Mouse (Mus musculus): ENCODE measurements around the gene Mfsd13b. TPM values are rescaled to one million over a fixed set of nuclear protein-coding genes. Genes with fewer than 3 reads are reported as not detected.
"Not testable (repeated sequence)": the region's sequence is repeated elsewhere in the genome, so short reads cannot be mapped to it uniquely, and the experiment has no call there.

Mfsd13b gene
- total RNA-seq, 2 experiments from 2014 or later: 0.27 to 0.40 TPM

DNA sequence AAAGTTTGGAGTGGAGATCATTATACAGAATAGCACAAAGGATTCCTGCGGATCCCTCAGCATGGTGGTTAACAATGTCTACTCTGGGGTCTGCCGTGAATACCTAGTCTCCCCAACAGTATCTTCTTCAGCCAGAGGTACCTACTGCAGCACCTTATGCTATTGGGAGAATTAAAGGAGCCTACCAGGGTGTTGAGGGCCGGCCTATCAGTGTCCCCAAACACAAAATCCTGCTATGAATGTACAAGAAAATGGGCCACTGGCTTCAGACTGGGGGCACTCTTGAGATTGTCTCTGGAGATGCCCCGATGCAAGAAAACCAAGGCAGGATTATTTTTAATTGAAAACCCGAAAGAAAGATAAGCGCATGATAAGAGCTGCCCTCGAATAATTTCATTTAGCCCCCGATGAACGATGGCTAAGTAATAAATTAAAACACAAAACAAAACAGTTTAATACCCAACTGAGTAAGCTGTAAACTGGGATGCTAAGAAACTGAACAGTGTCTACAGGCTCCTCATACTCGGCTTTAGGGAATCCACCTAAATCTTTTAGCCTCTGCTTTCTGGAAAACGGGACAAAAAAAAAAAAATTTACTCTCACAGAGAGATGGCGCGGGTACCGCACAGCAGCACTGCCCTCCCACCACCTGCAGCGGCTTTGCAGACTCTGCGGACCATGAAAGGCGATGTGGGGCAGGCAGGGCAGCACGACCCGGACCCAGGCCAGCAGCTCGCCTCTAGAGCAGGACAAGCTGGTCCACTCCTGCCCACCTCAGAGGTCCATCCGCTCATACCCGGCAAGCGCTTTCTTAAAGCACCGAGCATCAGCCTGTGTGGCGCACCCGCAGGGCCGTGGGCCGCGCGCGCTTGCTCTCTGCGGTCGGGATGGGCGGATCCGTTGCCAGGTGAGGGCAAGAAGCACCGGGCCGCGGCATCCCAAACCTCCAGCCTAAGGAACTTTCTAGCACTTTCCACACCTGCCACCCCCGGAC lies 1.1 kb upstream of the Mfsd13b start:
- DNase-seq (ENCODE audit: low spot score in 2 of 2): peak; percentile 16 to 34

DNA sequence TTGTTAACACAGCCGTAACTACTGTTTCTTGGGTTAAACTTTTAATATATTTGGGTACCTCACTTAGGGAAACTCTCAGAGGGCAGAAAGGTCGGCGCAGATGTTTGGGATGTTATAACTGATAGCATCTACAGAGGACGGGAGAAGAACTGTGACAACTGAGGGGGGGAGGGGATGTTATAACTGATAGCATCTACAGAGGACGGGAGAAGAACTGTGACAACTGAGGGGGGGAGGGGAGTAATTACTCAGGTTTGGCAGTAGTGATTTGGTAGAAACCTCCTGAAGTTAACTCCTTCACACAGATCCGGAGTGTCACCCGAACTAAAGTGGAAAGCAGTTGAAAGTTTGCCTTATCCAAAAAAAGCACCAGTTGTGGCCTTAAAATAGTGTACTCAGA lies 659 bp downstream of the Mfsd13b start:
- no peak for DNase-seq (ENCODE audit: low spot score in 2 of 2)

DNA sequence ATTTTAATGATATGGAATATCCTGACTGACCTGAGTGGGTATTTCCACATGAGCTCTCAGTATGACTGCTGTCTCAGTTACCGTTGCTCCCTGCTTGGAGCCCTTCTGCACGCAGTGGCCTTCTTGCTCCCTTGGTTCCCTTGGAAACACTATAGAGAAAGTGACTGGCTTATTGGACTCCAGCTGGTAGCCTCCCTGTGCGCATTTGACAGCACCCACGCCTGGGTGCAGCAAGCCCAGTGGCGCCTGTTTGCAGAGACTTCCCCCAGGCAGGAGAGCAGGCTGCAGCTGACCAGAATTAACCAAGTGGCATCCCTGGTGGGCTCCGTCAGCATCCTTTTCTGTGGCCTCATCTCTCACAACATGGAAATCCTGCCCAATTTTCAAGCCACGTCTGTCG lies 8.9 kb downstream of the Mfsd13b start:
- DNase-seq (ENCODE audit: low spot score in 2 of 2): no peak

DNA sequence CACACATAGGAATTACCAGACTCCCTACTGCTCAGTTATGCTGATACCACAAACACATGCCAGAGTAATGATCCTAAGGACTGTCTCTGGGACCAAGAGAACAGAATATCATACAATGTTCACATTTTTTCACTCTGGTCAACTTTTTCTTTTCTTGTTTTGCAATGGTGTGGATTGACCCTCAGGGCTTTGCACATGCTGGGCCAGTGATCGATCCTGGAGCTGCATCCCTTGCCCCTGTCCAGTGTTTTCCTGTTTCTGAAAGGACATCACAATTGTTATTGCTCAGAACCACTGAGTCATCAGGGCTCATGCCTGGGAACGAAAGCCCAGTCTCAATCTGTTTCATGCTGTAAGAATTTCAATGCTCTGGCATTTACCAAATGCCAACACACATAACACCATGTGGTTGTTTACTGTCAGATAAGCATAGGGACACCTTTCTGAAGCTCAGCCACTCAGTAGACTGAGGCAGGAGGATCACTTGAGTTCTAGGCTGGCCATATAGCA lies 16.8 kb downstream of the Mfsd13b start:
- no peak for DNase-seq (ENCODE audit: low spot score in 2 of 2)

DNA sequence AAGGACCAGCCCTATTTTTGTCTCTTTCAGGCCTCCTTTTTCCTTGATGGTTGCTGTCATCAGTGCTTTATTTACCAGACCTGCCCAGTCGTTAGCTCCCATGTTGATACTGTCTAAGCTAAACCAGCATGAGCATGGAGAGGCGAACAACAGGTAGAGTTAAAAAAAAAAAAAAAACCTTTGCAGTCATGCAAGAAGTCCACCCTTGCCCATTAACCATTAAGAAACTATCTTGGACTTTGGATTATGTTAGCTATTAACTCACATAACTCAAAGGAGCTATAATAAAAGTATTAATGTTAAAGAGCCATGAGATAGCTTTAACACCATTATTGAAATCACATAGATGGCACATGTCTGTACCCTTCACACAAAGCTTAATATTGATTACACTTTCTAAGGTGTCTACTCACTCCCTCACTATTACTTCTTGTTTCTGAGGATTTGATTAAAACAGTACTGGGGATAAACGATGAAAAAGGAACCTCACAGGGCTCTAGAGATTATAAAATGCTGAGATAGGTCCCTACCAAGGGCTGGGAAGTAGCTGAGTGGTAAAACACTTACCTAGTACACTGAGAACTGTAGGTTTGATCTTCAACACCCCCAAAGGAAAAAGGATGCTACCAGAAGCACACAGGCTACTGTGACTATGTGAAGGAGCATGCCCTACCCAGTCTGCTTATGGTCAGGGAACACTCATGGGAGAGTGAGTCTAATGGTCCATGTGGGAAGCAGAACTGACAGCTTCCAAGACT lies 17.9 kb downstream of the Mfsd13b start:
- DNase-seq (ENCODE audit: low spot score in 2 of 2): no peak

DNA sequence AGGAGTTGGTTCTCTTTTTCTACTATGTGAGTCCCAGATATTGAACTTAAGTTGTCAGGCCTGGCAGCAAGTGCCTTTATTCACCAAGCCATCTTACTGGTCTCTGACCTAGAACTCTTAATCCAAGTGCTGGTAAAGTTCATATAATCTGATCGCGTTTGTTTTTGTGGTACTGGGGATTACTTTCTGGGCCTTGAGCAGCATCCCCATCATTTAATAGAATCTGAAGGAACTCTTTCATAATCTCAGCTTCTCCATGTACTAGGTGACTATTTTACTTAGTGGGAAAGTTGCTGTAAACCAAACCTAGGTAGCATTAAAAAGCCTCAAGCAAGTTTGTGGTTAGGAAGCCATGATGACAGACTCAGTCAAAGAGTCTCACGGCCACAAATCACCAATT lies 19.6 kb downstream of the Mfsd13b start:
- DNase-seq (ENCODE audit: low spot score in 2 of 2): no peak

DNA sequence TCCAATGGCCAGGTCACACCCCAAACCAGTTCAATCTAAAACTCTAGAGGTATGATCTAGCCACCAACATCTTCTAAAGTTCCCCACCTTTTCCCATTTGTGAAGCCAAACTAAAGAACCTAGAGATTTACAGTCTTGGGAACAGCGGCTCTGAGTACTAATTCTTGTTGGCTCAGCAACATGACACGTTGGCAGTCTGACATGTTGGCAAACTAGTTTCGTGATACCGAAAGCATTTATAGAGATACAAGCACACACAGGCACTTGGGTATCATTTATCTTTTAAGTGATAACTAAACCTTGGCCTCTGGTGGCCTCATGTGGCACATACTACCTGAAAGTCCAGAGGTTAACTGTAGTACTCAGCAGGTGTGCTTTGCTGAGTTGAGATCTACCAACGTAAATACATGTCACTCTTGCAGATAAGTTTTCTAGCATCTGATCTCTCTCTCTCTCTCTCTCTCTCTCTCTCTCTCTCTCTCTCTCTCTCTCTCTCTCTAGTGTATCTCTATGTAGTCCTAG lies 20.2 kb downstream of the Mfsd13b start:
- no peak for DNase-seq (ENCODE audit: low spot score in 2 of 2)

DNA sequence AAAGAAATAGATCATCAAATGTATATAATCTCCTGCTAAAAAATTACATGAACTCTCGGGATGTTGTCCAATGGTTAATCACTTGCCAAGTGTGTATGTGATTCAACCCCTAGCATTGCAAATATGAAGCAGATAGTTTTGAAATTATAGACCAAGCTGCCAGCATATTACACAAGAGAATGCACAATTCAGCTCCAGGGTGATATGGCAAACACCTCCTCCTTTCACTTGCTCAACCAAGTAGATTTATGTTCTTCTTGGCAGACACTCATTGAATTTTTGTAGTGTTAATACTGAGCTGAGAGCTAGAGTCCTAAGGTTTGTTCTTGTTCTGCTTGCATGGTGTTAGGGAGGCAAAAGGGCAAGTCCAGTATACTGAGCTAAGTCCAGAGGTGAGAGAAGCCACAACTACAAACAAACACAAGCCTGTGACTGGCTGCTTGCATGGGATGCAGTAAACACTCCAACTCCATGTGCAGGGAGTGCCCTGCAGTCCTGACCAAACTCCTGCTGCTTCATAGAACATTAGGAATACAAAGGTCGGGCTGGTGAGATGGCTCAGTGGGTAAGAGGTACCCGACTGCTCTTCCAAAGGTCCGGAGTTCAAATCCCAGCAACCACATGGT lies 21.6 kb downstream of the Mfsd13b start:
- no peak for DNase-seq (ENCODE audit: low spot score in 2 of 2)

DNA sequence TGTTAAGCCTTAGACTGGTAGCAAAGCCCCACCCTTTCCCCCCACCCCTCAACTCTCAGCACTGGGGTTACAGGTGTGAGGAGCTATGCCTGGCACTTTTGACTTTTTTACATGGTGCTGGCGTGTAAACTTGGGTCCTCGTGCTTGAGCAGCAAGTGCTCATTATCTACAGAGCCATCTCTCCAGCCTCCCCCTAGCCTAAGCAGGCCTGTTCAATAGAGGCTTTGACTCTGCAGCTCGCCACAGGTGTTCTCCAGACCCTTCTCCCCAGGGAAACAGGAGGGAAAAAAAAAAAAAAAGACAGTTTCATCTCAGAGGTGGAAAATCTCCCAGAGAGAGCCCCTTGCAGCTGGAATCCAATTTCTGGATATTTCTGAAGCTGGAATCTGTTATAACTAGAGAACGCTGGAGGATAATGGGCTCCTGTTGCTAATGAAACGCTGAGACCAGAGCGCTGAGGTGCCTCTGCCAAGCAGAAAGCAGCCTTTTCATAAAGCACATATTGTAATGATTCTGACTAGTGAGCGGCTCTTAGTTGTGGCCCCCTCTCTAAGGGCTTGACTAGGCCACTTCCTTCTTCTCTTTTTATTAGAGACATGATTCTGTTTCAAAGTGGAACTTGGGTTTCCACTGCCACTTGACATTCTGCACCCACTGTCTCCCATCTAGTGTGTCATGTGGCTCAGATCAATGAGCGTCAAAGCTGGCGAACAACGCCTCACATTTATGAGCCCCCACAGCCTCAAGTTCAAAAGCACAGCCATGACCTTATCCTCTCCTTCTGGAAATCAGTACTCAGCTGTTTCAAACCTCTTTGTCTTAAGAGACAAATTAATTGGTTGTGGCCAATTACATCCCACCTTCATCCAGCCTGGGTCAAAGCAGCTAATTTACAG lies 29.7 kb downstream of the Mfsd13b start:
- DNase-seq (ENCODE audit: low spot score in 2 of 2): no peak

DNA sequence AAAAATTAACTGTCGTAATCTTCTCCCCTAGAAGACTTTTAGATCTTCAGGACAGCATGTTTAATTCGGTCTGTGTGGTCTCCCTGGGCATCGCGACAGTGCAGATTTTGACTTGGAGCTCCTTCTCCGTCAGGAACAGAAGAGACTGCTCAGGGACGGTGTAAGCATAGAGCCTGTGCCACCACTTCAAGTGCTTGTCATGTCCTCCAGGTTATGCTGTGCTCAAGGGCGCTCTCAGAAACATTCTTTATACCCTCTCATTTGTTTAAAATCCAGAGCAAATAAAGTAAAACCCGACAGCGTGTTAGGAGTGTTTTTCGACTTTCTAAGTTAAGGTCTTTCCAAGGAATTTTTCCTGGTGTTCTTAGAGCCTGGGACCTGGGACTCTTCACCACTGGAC lies 32.2 kb downstream of the Mfsd13b start:
- no peak for DNase-seq (ENCODE audit: low spot score in 2 of 2)

DNA sequence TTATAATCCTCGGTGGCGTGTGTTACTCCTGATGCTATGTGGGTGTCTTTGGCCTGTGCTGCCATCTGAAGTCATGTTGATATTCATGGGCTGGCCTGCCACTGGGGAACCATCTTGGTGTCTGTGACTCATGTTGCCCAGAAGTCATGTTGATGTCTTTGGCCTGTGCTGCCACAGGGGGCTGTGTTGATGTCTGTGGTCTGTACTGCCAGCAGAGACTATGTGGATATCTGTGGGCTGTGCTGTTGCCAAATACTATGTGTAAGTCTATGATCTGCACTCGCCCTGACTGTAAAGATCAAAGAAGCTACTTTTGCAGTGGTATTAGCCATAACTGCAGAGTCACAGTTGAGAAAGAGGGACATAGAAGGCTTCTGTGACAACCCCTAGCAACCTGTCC lies 36.5 kb downstream of the Mfsd13b start:
- no peak for DNase-seq (ENCODE audit: low spot score in 2 of 2)

DNA sequence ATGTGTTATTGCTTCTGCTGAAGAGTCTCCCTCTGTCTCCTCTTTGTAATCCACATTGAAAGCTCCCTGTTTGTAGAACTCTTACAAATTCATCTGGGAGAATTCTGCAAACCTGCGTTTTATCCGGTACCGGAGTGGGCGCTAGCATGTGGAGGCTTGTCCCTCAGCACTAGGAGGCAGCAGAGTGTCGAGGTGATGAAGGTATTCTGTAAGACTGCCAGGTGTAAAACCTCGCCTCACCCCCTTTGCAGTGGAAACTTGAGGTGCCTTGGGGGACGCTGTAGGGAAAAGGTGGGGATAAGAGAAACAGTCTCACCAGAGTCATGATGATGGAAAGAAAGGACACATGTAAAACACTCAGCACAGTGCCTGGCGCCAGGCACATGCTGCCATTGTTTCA lies 38.0 kb downstream of the Mfsd13b start:
- DNase-seq (ENCODE audit: low spot score in 2 of 2): no peak

DNA sequence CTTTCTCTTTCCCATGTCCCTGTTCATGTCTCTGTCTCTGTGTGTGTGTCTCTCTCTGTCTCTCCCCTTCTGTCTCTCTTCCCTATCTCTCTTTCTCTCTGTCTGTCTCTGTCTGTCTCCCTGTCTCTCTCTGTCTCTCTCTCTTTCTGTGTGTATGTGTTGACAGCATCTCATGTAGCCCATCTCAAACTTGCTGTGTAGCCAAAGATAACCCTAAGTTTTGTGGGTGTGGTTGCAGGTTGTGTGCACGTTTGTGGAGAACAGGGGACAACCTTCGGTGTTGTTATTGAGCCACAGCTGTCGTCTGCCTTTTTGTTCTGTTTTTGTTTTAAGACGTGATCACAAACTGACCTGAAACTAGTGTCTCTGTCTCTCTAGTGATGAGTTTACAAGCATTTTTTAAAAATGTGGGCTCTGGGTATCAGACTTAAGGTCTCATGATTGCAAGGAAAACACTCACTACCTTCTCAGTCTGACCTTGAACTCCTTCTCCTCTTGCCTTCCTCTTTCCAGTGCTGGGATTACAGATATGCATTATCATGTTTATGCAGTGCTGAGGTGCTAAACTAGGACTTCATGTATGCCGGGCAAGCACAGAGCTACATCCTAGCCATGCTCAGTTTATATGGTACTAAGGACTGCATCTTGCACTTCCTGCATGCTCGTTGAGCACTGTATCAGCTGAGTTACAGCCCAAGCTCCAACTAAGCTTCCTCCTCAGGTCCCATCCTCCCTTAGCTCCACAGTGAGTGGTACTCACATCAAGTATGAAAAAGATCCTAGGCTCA lies 43.1 kb downstream of the Mfsd13b start:
- DNase-seq (ENCODE audit: low spot score in 2 of 2): no peak

DNA sequence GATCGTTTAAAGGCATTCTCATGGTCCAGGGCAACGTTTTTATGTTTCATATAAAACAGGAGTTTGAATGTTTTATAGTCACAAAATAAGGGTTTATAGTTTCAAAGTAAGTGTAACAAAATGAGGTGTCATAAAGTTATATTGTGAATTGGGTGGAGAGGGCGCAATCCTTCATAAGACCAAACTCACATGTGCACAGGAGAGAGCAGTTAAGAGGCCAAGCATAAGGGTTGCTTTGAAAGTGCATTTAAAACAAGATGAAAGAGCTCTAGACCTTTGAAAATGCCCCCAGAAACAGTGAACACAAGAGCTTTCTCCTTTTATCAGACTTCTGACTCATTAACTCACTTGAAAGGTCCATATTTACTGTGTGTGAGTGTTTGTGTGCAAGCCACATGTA lies 44.0 kb downstream of the Mfsd13b start:
- no peak for DNase-seq (ENCODE audit: low spot score in 2 of 2)

DNA sequence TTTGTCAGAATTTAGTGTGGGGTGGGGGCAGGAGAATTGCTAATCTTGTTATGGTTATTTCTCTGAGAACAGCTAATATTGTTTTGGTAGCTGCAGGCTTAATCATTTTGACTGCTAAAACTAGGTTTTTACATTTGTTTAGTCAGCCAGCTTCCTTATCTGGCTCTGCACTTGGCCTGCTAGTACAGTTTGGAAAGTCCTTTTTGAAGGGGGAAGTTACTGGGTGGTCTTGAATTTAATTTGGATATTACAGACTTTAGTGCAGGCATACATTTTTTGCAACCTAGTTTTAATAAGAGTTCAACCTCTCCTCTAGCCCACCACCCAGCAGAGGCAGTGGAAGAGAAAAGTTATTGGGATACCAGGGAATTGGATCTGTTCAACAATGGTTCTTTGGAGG lies 47.6 kb downstream of the Mfsd13b start:
- not testable (repeated sequence) for DNase-seq (ENCODE audit: low spot score in 2 of 2)

DNA sequence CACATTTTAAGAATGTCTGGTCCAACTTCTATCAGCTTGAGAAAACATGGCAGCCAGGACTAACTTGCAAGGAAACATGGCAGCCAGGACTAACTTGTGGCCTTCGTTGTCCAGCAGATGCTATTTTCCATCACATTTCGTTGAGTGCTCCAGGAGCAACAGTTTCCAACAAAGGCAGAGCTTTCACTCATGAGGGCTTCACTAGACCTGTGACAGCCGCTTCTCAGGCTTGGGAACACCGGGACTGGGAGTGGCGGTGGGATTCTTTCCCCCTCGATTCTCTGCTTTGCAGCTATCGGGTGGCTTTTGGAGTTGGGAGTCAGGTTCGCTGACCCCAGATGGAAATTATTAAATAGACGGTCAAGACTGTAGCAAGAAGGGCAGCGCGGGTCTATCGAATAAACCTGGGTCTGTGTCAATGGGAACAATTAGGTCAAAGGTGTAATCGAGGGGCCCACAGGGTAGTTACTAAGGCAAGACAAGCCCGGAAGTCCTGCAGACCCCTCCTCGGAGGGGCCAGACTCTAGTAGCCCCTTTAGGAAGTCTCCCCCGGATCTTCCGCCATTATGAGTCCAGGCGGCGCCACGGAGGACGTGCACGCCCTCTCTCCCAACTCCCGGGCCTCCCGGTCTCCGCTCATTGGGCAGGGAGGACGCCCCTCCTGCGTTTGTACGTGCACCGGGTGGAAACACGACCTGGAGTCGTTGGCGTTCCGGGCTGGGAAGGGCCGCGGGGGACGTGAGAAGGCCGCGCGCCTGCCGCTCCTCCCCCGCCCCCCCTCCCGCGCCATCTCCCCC lies 51.7 kb downstream of the Mfsd13b start, which contains the start of gene Mettl9:
TSS of gene Mettl9 (plus strand) at position 590 of the 797 bp plus-strand sequence.
- peak; percentile 93 to 95 for DNase-seq (ENCODE audit: low spot score in 2 of 2)

DNA sequence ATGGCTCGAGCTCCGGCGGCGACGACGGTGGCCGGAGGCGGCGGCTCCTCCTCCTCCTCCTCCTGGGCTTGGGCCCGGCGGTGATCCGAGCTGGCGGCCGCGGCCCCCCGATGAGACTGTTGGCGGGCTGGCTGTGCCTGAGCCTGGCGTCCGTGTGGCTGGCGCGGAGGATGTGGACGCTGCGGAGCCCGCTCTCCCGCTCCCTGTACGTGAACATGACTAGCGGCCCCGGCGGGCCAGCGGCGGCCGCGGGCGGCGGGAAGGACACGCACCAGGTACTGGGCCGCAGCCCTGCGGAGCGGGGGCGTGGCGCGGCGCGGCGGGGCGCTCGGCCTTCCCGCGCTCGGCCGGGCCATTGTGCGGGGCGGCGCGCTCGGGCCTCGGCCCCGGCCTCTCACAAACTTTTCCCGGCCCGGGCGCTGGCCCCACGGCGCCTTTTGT lies 52.4 kb downstream of the Mfsd13b start:
- no peak for DNase-seq (ENCODE audit: low spot score in 2 of 2)

DNA sequence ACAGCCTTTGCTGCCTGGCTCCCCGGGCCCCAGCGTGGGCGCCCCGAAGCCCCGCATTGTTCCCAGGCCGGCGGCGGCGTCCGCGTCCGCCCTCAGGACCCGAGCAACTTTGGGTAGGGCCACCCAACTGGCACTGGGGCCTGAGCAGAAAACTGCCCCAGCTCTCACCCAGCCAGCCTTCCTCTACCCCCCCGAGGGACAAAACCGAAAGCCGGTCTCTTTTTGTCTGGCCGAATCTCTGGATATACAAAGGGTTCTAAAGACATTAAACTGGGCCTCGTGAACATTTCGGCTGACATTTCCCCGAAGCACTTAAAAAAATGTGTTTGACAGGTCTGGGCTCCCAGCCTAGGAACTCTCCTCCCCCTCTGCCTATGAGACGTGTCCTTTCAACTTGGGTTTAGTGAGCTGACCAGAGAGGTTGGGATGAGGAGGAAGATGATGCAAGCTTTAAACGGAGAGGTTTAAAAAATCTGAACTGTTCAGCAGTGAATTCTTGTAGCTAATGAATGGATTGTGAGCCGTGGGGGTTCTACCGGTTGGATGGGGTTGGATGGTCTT lies 52.9 kb downstream of the Mfsd13b start:
- peak in 1 of 2 experiments; percentile 25 for DNase-seq (ENCODE audit: low spot score in 2 of 2)
